8 mouse cellular contexts compared by ENCODE assay signal in genomic region chr10:60831379-60831778, GRCm38 (mm10). TPM values are rescaled to one million over a fixed set of nuclear protein-coding genes. Genes with fewer than 3 reads are reported as not detected.
DNase-seq lines count a peak whose midpoint lies in the region; ATAC-seq and TF ChIP-seq lines count a peak whose summit lies in the region.

Gene Unc5b, minus strand, starts transcription at chr10:60831581.

- H3K4me1 ChIP-seq in CH12.LX (ENCODE audit: control insufficient read depth in 1 of 2, insufficient read depth in 2 of 2) = peaks cover 0 to 4% of the 10 kb centered on the region in 2 experiments; a peak in 2 of 4 replicates
- peaks cover 44% of the 10 kb centered on the region for H3K4me1 ChIP-seq in forebrain, embryonic 15.5 days
- H3K4me1 ChIP-seq in liver, embryonic 14.5 days (replicated peaks; ENCODE audit: control insufficient read depth in 2 of 2, insufficient read depth in 2 of 2, low read length in 1 of 2) = peaks cover 0 to 4% of the 10 kb centered on the region in 2 experiments; a peak in 1 of 4 replicates
- H3K4me1 ChIP-seq in neural tube, embryonic 13.5 days (replicated peaks) = peaks cover 54% of the 10 kb centered on the region
- H3K4me1 ChIP-seq in testis, adult 2 months (ENCODE audit: control insufficient read depth, insufficient read depth, low read length) = peaks cover 19% of the 10 kb centered on the region

- ATAC-seq in cerebellum, adult (ENCODE audit: insufficient number of reproducible peaks, low FRiP score, low TSS enrichment) = peak; percentile 65
- peak; percentile 93 for ATAC-seq in forebrain, embryonic 15.5 days (replicated peaks)
- peak; percentile 80 for ATAC-seq in liver, embryonic 14.5 days (ENCODE audit: insufficient read depth)
- ATAC-seq in neural tube, embryonic 13.5 days (ENCODE audit: low read depth) = peak; percentile 92

- no peak within 1 kb of the TSS for H3K9ac ChIP-seq in CH12.LX (ENCODE audit: insufficient read depth, low read depth)
- H3K9ac ChIP-seq in forebrain, embryonic 15.5 days (replicated peaks) = peak within 1 kb of the TSS; percentile 60
- H3K9ac ChIP-seq in liver, embryonic 14.5 days (replicated peaks) = no peak within 1 kb of the TSS
- H3K9ac ChIP-seq in neural tube, embryonic 13.5 days = peak within 1 kb of the TSS; percentile 73

- intact Hi-C loops in heart, postnatal 10 days (cut with DNase I) = loop anchor here (1.0 to 2.0 kb wide), 2 partner anchors 23 to 53 kb away; no protein-coding TSS in a partner anchor

- TF ChIP-seq EP300 in CH12.LX (IDR thresholded peaks at IDR 0.05; ENCODE audit: low read length) = no peak
- TF ChIP-seq EP300 in liver, embryonic 14.5 days (IDR thresholded peaks at IDR 0.05; ENCODE audit: low read depth) = no peak

- no peak for TF ChIP-seq RAD21 in CH12.LX (IDR thresholded peaks at IDR 0.05; ENCODE audit: low read depth, low read length)

- TF ChIP-seq POLR2A in CH12.LX (IDR thresholded peaks at IDR 0.05; ENCODE audit: low read depth, low read length) = no peak
- peak; percentile 42; the same call in 1 of the 2 replicates for TF ChIP-seq POLR2A in testis, adult 2 months (IDR thresholded peaks at IDR 0.05; ENCODE audit: control insufficient read depth, low read depth, low read length)

- under 1% methylated on average over 53 of the region's 53 CpGs for WGBS in forebrain, embryonic 15.5 days
- under 1% methylated on average over 49 of the region's 53 CpGs for WGBS in liver, embryonic 14.5 days (ENCODE audit: insufficient replicate concordance)
- WGBS in neural tube, embryonic 13.5 days = under 1% methylated on average over 52 of the region's 53 CpGs

- DNase-seq in CH12.LX (ENCODE audit: extremely low read depth) = no peak
- peak; percentile 96 to 98 for DNase-seq in heart, postnatal 10 days
- DNase-seq in kidney, postnatal 4 days = peak; percentile 97
- DNase-seq in liver, embryonic 14.5 days (ENCODE audit: low read depth in 3 of 3, low spot score in 3 of 3) = peak; percentile 22 to 38 (median 22)

- H3K27me3 ChIP-seq in CH12.LX (replicated peaks) = peaks cover 88% of the 10 kb centered on the region
- H3K27me3 ChIP-seq in forebrain, embryonic 15.5 days = peaks cover 45% of the 10 kb centered on the region
- H3K27me3 ChIP-seq in liver, embryonic 14.5 days (ENCODE audit: control insufficient read depth, insufficient read depth, low read length) = peaks cover 68% of the 10 kb centered on the region
- peaks cover 74% of the 10 kb centered on the region for H3K27me3 ChIP-seq in neural tube, embryonic 13.5 days
- no peaks in the 10 kb centered on the region for H3K27me3 ChIP-seq in testis, adult 2 months (ENCODE audit: control insufficient read depth, insufficient read depth, low read length)

- H3K4me2 ChIP-seq in CH12.LX (ENCODE audit: insufficient read depth, low read depth, poor library complexity, severe bottlenecking) = peak within 1 kb of the TSS; percentile 93
- H3K4me2 ChIP-seq in forebrain, embryonic 15.5 days (replicated peaks) = peak within 1 kb of the TSS; percentile 96
- H3K4me2 ChIP-seq in liver, embryonic 14.5 days (ENCODE audit: low read depth) = peak within 1 kb of the TSS; percentile 39
- peak within 1 kb of the TSS; percentile 95 for H3K4me2 ChIP-seq in neural tube, embryonic 13.5 days

- H3K79me2 ChIP-seq in CH12.LX (replicated peaks; ENCODE audit: control insufficient read depth, extremely low read depth, insufficient read depth, poor library complexity, severe bottlenecking) = no peaks in the 10 kb centered on the region

- no peaks in the 10 kb centered on the region for H3K36me3 ChIP-seq in CH12.LX (replicated peaks in 1 of 2; ENCODE audit: control insufficient read depth in 1 of 2, insufficient read depth in 1 of 2, low read length in 1 of 2)
- H3K36me3 ChIP-seq in forebrain, embryonic 15.5 days = no peaks in the 10 kb centered on the region
- no peaks in the 10 kb centered on the region for H3K36me3 ChIP-seq in liver, embryonic 14.5 days (replicated peaks; ENCODE audit: control insufficient read depth, insufficient read depth, low read depth)
- H3K36me3 ChIP-seq in neural tube, embryonic 13.5 days = no peaks in the 10 kb centered on the region
- no peaks in the 10 kb centered on the region for H3K36me3 ChIP-seq in testis, adult 2 months (ENCODE audit: control insufficient read depth, insufficient read depth, low read length)

- TF ChIP-seq CTCF in CH12.LX (conservative IDR thresholded peaks at IDR 0.05 in 1 of 2, IDR thresholded peaks at IDR 0.05 in 1 of 2; ENCODE audit: low read depth in 2 of 2, low read length in 2 of 2) = no peak
- 0 out of 2 replicates have a peak, but pooled peaks have one; percentile 25 for TF ChIP-seq CTCF in liver, embryonic 14.5 days (IDR thresholded peaks at IDR 0.05; ENCODE audit: low read depth)
- TF ChIP-seq CTCF in testis, adult 2 months (IDR thresholded peaks at IDR 0.05; ENCODE audit: control insufficient read depth, insufficient read depth, insufficient replicate concordance, low read depth, low read length) = no peak

- H3K9me3 ChIP-seq in CH12.LX (replicated peaks; ENCODE audit: low read length) = peaks cover 22% of the 10 kb centered on the region
- no peaks in the 10 kb centered on the region for H3K9me3 ChIP-seq in forebrain, embryonic 15.5 days
- no peaks in the 10 kb centered on the region for H3K9me3 ChIP-seq in liver, embryonic 14.5 days (ENCODE audit: control insufficient read depth, low read length)
- no peaks in the 10 kb centered on the region for H3K9me3 ChIP-seq in neural tube, embryonic 13.5 days

- in situ Hi-C loops in CH12.LX (cut with MboI; ENCODE audit: low pct_ligation_motif_present, low pct_unique_long_range_greater_than_20kb, low sequenced_read_pairs) = no loop called here

- H3K27ac ChIP-seq in CH12.LX (ENCODE audit: insufficient read depth, low read depth) = no peak within 1 kb of the TSS
- H3K27ac ChIP-seq in forebrain, embryonic 15.5 days (replicated peaks) = peak within 1 kb of the TSS; percentile 53
- no peak within 1 kb of the TSS for H3K27ac ChIP-seq in liver, embryonic 14.5 days
- H3K27ac ChIP-seq in neural tube, embryonic 13.5 days (replicated peaks) = peak within 1 kb of the TSS; percentile 43; the same call in 1 of the 2 replicates
- no peak within 1 kb of the TSS for H3K27ac ChIP-seq in testis, adult 2 months (ENCODE audit: control insufficient read depth, insufficient read depth, low read depth, low read length)

- dilution Hi-C loops in CH12.LX (cut with MboI; ENCODE audit: extremely low pct_ligation_motif_present, extremely low pct_unique_long_range_greater_than_20kb, low sequenced_read_pairs) = no loop called here

- H3K4me3 ChIP-seq in CH12.LX (replicated peaks in 1 of 3; ENCODE audit: low read depth in 2 of 3, low read length in 2 of 3, poor library complexity in 1 of 3) = peak within 1 kb of the TSS in 1 of 3 experiments; percentile 38
- peak within 1 kb of the TSS; percentile 67 for H3K4me3 ChIP-seq in forebrain, embryonic 15.5 days
- peak within 1 kb of the TSS; percentile 41 to 52 for H3K4me3 ChIP-seq in liver, embryonic 14.5 days (ENCODE audit: insufficient read depth in 1 of 2, low read depth in 2 of 2, low read length in 2 of 2)
- peak within 1 kb of the TSS; percentile 56 for H3K4me3 ChIP-seq in neural tube, embryonic 13.5 days
- peak within 1 kb of the TSS; percentile 79 for H3K4me3 ChIP-seq in testis, adult 2 months (ENCODE audit: control insufficient read depth, low read depth, low read length)

TF ChIP-seq in CH12.LX, 34 proteins besides CTCF, POLR2A, EP300 and RAD21:
- TF ChIP-seq MEF2A (IDR thresholded peaks at IDR 0.05; ENCODE audit: borderline replicate concordance, low read depth, low read length) (no peak), UBTF (IDR thresholded peaks at IDR 0.05; ENCODE audit: low read depth, low read length) (no peak), E2F4 (IDR thresholded peaks at IDR 0.05; ENCODE audit: insufficient replicate concordance, low read depth, low read length) (no peak), JUND (conservative IDR thresholded peaks at IDR 0.05; ENCODE audit: low read depth, low read length) (no peak), CHD2 (IDR thresholded peaks at IDR 0.05; ENCODE audit: low read length) (no peak), NRF1 (IDR thresholded peaks at IDR 0.05; ENCODE audit: low read depth, low read length) (0 out of 2 replicates have a peak, but pooled peaks have one; percentile 12), POLR2AphosphoS2 (IDR thresholded peaks at IDR 0.05; ENCODE audit: low read depth, low read length) (no peak), PAX5 (IDR thresholded peaks at IDR 0.05; ENCODE audit: low read length) (no peak), SMC3 (IDR thresholded peaks at IDR 0.05; ENCODE audit: low read depth, low read length) (no peak), ZKSCAN1 (IDR thresholded peaks at IDR 0.05; ENCODE audit: borderline replicate concordance, low read depth, low read length) (peak; percentile 21; the same call in 1 of the 2 replicates), KAT2A (IDR thresholded peaks at IDR 0.05; ENCODE audit: insufficient replicate concordance, low read length) (no peak), TBP (conservative IDR thresholded peaks at IDR 0.05; ENCODE audit: low read depth, low read length) (no peak), HCFC1 (IDR thresholded peaks at IDR 0.05; ENCODE audit: low read depth, low read length) (no peak), ZNF384 (IDR thresholded peaks at IDR 0.05; ENCODE audit: low read depth, low read length) (no peak), CHD1 (IDR thresholded peaks at IDR 0.05; ENCODE audit: low read depth, low read length) (no peak), BHLHE40 (IDR thresholded peaks at IDR 0.05; ENCODE audit: low read depth, low read length) (no peak)

RNA-seq across cellular contexts. Expression of gene Unc5b, which starts in this region (rescaled TPM):
- total RNA-seq in CH12.LX (2012; rRNA removed) (0.21 and 0.29 TPM in 2 replicates), CH12.LX (2014; rRNA removed) (0.04 and 0.05 TPM in 2 replicates)
- polyA plus RNA-seq in CH12.LX (2012; ENCODE audit: insufficient read length, low read depth) = 0.05 and 0.06 TPM in 2 replicates
- 2.8 and 3.0 TPM in 2 replicates for polyA plus RNA-seq in forebrain, embryonic 15.5 days (2015; fragmentation: Nextera tagmentation; extraction: Ambion mirVana)
- 10 to 100 TPM; 35.3 to 47.0 TPM for total RNA-seq in heart, postnatal 10 days (2021)
- 0.44 and 0.52 TPM in 2 replicates for polyA plus RNA-seq in liver, embryonic 14.5 days (2012; rRNA removed)
- polyA plus RNA-seq in liver, embryonic 14.5 days (2014; fragmentation: Nextera tagmentation; extraction: Ambion mirVana) = 0.16 and 0.18 TPM in 2 replicates
- polyA plus RNA-seq in neural tube, embryonic 13.5 days (2015; fragmentation: Nextera tagmentation; extraction: Ambion mirVana) = 2.6 and 2.9 TPM in 2 replicates
- 0.86 and 1.2 TPM in 2 replicates for polyA plus RNA-seq in testis, adult 2 months (2012; rRNA removed)

Comparison
In these comparisons a context has a peak if more than half of its experiments do, and no peak if none do; other contexts are left out.
1. RNA of gene Unc5b (total RNA-seq): 35.3 to 47.0 TPM in heart, postnatal 10 days; 0.04 to 0.29 TPM in CH12.LX; every median in the first group is over 10 times any median in the second.
2. Peak in DNase-seq, ATAC-seq, H3K4me3 ChIP-seq and H3K4me2 ChIP-seq in liver, embryonic 14.5 days; RNA of the gene not detected or under 1 TPM.
3. H3K27ac ChIP-seq: peak in forebrain, embryonic 15.5 days (single experiment) and neural tube, embryonic 13.5 days (single experiment); none in CH12.LX (single experiment), liver, embryonic 14.5 days (single experiment) and testis, adult 2 months (single experiment).
4. H3K4me2 ChIP-seq: peak in every context shown above with its lines; median percentile 96 in forebrain, embryonic 15.5 days; 95 in neural tube, embryonic 13.5 days; 93 in CH12.LX; 39 in liver, embryonic 14.5 days.
5. H3K9ac ChIP-seq: peak in forebrain, embryonic 15.5 days (single experiment) and neural tube, embryonic 13.5 days (single experiment); none in CH12.LX (single experiment) and liver, embryonic 14.5 days (single experiment).
6. Peak in every context shown above with its lines, with median percentiles within 50 percentile points of each other: ATAC-seq.